8 mouse cellular contexts compared by ENCODE assay signal in the genomic region with DNA sequence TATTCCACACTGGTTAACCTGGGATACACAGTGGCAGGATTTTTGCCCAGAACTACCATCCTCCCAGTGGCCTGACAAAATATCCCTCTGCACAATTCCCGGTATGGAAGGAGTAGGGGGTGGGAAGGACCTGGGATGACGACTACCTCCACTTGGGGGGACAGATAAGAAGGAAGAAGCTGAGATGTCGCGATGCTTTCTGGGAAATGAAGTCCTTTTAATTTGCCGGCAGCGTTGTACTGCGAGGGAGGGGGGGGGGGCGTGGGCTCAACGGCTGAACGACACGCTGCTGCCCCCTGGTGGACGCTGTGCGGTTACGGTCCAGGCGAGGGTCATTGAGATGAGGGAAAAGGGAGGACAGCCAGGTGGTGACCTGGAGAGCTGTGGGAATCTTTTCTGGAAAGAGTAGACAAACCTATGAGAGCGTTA. TPM values are rescaled to one million over a fixed set of nuclear protein-coding genes. Genes with fewer than 3 reads are reported as not detected.
DNase-seq lines count a peak whose midpoint lies in the region; ATAC-seq and TF ChIP-seq lines count a peak whose summit lies in the region.

No protein-coding gene starts in this region.

- H3K4me3 ChIP-seq in cerebellum, adult 2 months (replicated peaks; ENCODE audit: insufficient read depth, low read depth, low read length): peak overlapping the region; percentile 28
- H3K4me3 ChIP-seq in forebrain, postnatal 0 days (ENCODE audit: low read depth, low read length): no peak overlapping the region
- H3K4me3 ChIP-seq in hindbrain, embryonic 14.5 days (replicated peaks; ENCODE audit: low read length): no peak overlapping the region

- no peaks in the 10 kb centered on the region for H3K36me3 ChIP-seq in forebrain, postnatal 0 days (ENCODE audit: insufficient read depth)
- no peaks in the 10 kb centered on the region for H3K36me3 ChIP-seq in hindbrain, embryonic 14.5 days (replicated peaks; ENCODE audit: control insufficient read depth, insufficient read depth)

- TF ChIP-seq POLR2A in cerebellum, adult 2 months (IDR thresholded peaks at IDR 0.05; ENCODE audit: borderline replicate concordance, insufficient read depth, low read length): peak; percentile 40; the same call in 1 of the 2 replicates

- 1% methylated on average over 16 of the region's 16 CpGs for WGBS in cerebellum, adult 2 months
- WGBS in forebrain, postnatal 0 days: 1% methylated on average over 15 of the region's 16 CpGs
- 2% methylated on average over 15 of the region's 16 CpGs for WGBS in hindbrain, embryonic 14.5 days

- intact Hi-C loops in left cerebral cortex, postnatal 14 days (cut with DNase I): loop anchor here (5.0 kb wide), 1 partner anchor 34 kb away; the partner anchor contains the start of gene Cox7a1

- 0 out of 2 replicates have a peak overlapping the region, but pooled peaks have one; percentile 6 for H3K9ac ChIP-seq in forebrain, postnatal 0 days
- H3K9ac ChIP-seq in hindbrain, embryonic 14.5 days: peak overlapping the region; percentile 31

- H3K4me1 ChIP-seq in cerebellum, adult 2 months (ENCODE audit: control insufficient read depth, insufficient read depth, low read length): peaks cover 7% of the 10 kb centered on the region; the same call in 1 of the 2 replicates
- H3K4me1 ChIP-seq in forebrain, postnatal 0 days (ENCODE audit: insufficient read depth): no peaks in the 10 kb centered on the region; the same call in 1 of the 2 replicates
- H3K4me1 ChIP-seq in hindbrain, embryonic 14.5 days (replicated peaks; ENCODE audit: control insufficient read depth, insufficient read depth, low read length): no peaks in the 10 kb centered on the region; the same call in 1 of the 2 replicates

- H3K27ac ChIP-seq in cerebellum, adult 2 months (ENCODE audit: insufficient read depth, low read length): peak overlapping the region; percentile 35; the same call in 1 of the 2 replicates
- H3K27ac ChIP-seq in forebrain, postnatal 0 days (ENCODE audit: low read depth, low read length): peak overlapping the region; percentile 46; the same call in 1 of the 2 replicates
- H3K27ac ChIP-seq in hindbrain, embryonic 14.5 days: peak overlapping the region; percentile 67; the same call in 1 of the 2 replicates

- ATAC-seq in forebrain, postnatal 0 days: peak; percentile 89
- ATAC-seq in hindbrain, embryonic 14.5 days (ENCODE audit: low FRiP score): peak; percentile 81
- ATAC-seq in megakaryocyte progenitor cell, adult 5-6 weeks (replicated peaks; ENCODE audit: poor library complexity): peak; percentile 80

- TF ChIP-seq CTCF in cerebellum, adult 2 months (IDR thresholded peaks at IDR 0.05; ENCODE audit: borderline replicate concordance, insufficient read depth, low read depth, low read length): peak; percentile 86
- peak; percentile 97 for TF ChIP-seq CTCF in forebrain, postnatal 0 days (IDR thresholded peaks at IDR 0.05; ENCODE audit: low read depth)

- no peaks in the 10 kb centered on the region for H3K27me3 ChIP-seq in cerebellum, adult 2 months (ENCODE audit: control insufficient read depth, insufficient read depth, low read length)
- H3K27me3 ChIP-seq in forebrain, postnatal 0 days (ENCODE audit: insufficient read depth, low read length): no peaks in the 10 kb centered on the region
- no peaks in the 10 kb centered on the region for H3K27me3 ChIP-seq in hindbrain, embryonic 14.5 days (ENCODE audit: control insufficient read depth, insufficient read depth, low read length)

- H3K4me2 ChIP-seq in forebrain, postnatal 0 days (ENCODE audit: low read depth): peak overlapping the region; percentile 29
- H3K4me2 ChIP-seq in hindbrain, embryonic 14.5 days (replicated peaks): peak overlapping the region; percentile 39

- DNase-seq in left cerebral cortex, adult 18-20 months (ENCODE audit: low spot score in 2 of 2): peak; percentile 76 to 78
- no peak for DNase-seq in left cerebral cortex, adult 8-10 months (ENCODE audit: low spot score in 2 of 2)
- peak; percentile 82 to 83 for DNase-seq in cerebellum, adult 2 months
- peak; percentile 91 for DNase-seq in forebrain, postnatal 0 days
- peak; percentile 90 for DNase-seq in hindbrain, embryonic 14.5 days (ENCODE audit: low spot score)
- peak; percentile 72 to 75 for DNase-seq in left cerebral cortex, postnatal 14 days (ENCODE audit: low spot score in 2 of 2)
- peak; percentile 81 for DNase-seq in right cerebral cortex, postnatal 14 days

- no peaks in the 10 kb centered on the region for H3K9me3 ChIP-seq in forebrain, postnatal 0 days (ENCODE audit: low read length)
- no peaks in the 10 kb centered on the region for H3K9me3 ChIP-seq in hindbrain, embryonic 14.5 days (ENCODE audit: control insufficient read depth, low read length)

RNA-seq across cellular contexts. Expression of gene Polr2i, which starts 15.0 kb away (rescaled TPM):
- 10 to 100 TPM; 58.0 to 60.0 TPM for total RNA-seq in left cerebral cortex, adult 18-20 months (2021)
- 10 to 100 TPM; 56.6 to 66.4 (median 60.7) TPM for total RNA-seq in left cerebral cortex, adult 8-10 months (2022)
- polyA plus RNA-seq in cerebellum, adult 2 months (2012; rRNA removed): 167 and 182 TPM in 2 replicates
- total RNA-seq in forebrain, postnatal 0 days (2014; rRNA removed): 71.0 and 80.9 TPM in 2 replicates
- polyA plus RNA-seq in forebrain, postnatal 0 days (2015; fragmentation: Nextera tagmentation; extraction: Ambion mirVana): 186 and 247 TPM in 2 replicates
- polyA plus RNA-seq in hindbrain, embryonic 14.5 days (2014; fragmentation: Nextera tagmentation; extraction: Ambion mirVana): 179 and 199 TPM in 2 replicates
- 10 to 100 TPM; 55.8 to 59.8 TPM for total RNA-seq in left cerebral cortex, postnatal 14 days (2021)
- 75.7 and 78.4 TPM in 2 replicates for total RNA-seq in megakaryocyte progenitor cell, adult 5-6 weeks (2015)
- 60.6 and 69.9 TPM in 2 replicates for total RNA-seq in megakaryocyte progenitor cell, adult 5-6 weeks (2017)

RNA-seq across cellular contexts. Expression of gene Tbcb, which starts 15.3 kb away (rescaled TPM):
- total RNA-seq in left cerebral cortex, adult 18-20 months (2021): 100 to 1,000 TPM; 127 to 141 TPM
- 100 to 1,000 TPM; 119 to 124 (median 122) TPM for total RNA-seq in left cerebral cortex, adult 8-10 months (2022)
- polyA plus RNA-seq in cerebellum, adult 2 months (2012; rRNA removed): 134 and 147 TPM in 2 replicates
- 151 and 204 TPM in 2 replicates for total RNA-seq in forebrain, postnatal 0 days (2014; rRNA removed)
- polyA plus RNA-seq in forebrain, postnatal 0 days (2015; fragmentation: Nextera tagmentation; extraction: Ambion mirVana): 475 and 558 TPM in 2 replicates
- 390 and 397 TPM in 2 replicates for polyA plus RNA-seq in hindbrain, embryonic 14.5 days (2014; fragmentation: Nextera tagmentation; extraction: Ambion mirVana)
- 100 to 1,000 TPM; 149 to 153 TPM for total RNA-seq in left cerebral cortex, postnatal 14 days (2021)
- 95.9 and 112 TPM in 2 replicates for total RNA-seq in megakaryocyte progenitor cell, adult 5-6 weeks (2015)
- total RNA-seq in megakaryocyte progenitor cell, adult 5-6 weeks (2017): 27.6 and 37.1 TPM in 2 replicates

RNA-seq across cellular contexts. Expression of gene Capns1, which starts 18.1 kb away (rescaled TPM):
- total RNA-seq in left cerebral cortex, adult 18-20 months (2021): 100 to 1,000 TPM; 174 to 176 TPM
- 100 to 1,000 TPM; 173 to 205 (median 180) TPM for total RNA-seq in left cerebral cortex, adult 8-10 months (2022)
- 463 and 475 TPM in 2 replicates for polyA plus RNA-seq in cerebellum, adult 2 months (2012; rRNA removed)
- total RNA-seq in forebrain, postnatal 0 days (2014; rRNA removed): 162 and 176 TPM in 2 replicates
- polyA plus RNA-seq in forebrain, postnatal 0 days (2015; fragmentation: Nextera tagmentation; extraction: Ambion mirVana): 59.3 and 65.9 TPM in 2 replicates
- 62.0 and 70.7 TPM in 2 replicates for polyA plus RNA-seq in hindbrain, embryonic 14.5 days (2014; fragmentation: Nextera tagmentation; extraction: Ambion mirVana)
- total RNA-seq in left cerebral cortex, postnatal 14 days (2021): 100 to 1,000 TPM; 194 to 196 TPM
- 319 and 322 TPM in 2 replicates for total RNA-seq in megakaryocyte progenitor cell, adult 5-6 weeks (2015)
- total RNA-seq in megakaryocyte progenitor cell, adult 5-6 weeks (2017): 165 and 206 TPM in 2 replicates

RNA-seq across cellular contexts. Expression of gene Ovol3, which starts 18.8 kb away (rescaled TPM):
- not detected for total RNA-seq in left cerebral cortex, adult 18-20 months (2021)
- not detected for total RNA-seq in left cerebral cortex, adult 8-10 months (2022)
- not detected in 2 replicates for polyA plus RNA-seq in cerebellum, adult 2 months (2012; rRNA removed)
- total RNA-seq in forebrain, postnatal 0 days (2014; rRNA removed): not detected in 2 replicates
- not detected in 2 replicates for polyA plus RNA-seq in forebrain, postnatal 0 days (2015; fragmentation: Nextera tagmentation; extraction: Ambion mirVana)
- polyA plus RNA-seq in hindbrain, embryonic 14.5 days (2014; fragmentation: Nextera tagmentation; extraction: Ambion mirVana): not detected in 2 replicates
- total RNA-seq in left cerebral cortex, postnatal 14 days (2021): not detected
- total RNA-seq in megakaryocyte progenitor cell, adult 5-6 weeks (2015): 0.32 TPM in 1 of 2 replicates, not detected in the other
- 0.12 TPM in 1 of 2 replicates, not detected in the other for total RNA-seq in megakaryocyte progenitor cell, adult 5-6 weeks (2017)

RNA-seq across cellular contexts. Expression of gene Cox7a1, which starts 32.8 kb away (rescaled TPM):
- total RNA-seq in left cerebral cortex, adult 18-20 months (2021): 1 to 10 TPM; 4.7 to 5.8 TPM
- total RNA-seq in left cerebral cortex, adult 8-10 months (2022): 1 to 10 TPM; 3.7 to 9.1 (median 5.7) TPM
- polyA plus RNA-seq in cerebellum, adult 2 months (2012; rRNA removed): 24.7 and 32.0 TPM in 2 replicates
- total RNA-seq in forebrain, postnatal 0 days (2014; rRNA removed): 1.4 and 1.9 TPM in 2 replicates
- polyA plus RNA-seq in forebrain, postnatal 0 days (2015; fragmentation: Nextera tagmentation; extraction: Ambion mirVana): 4.3 and 4.9 TPM in 2 replicates
- polyA plus RNA-seq in hindbrain, embryonic 14.5 days (2014; fragmentation: Nextera tagmentation; extraction: Ambion mirVana): 6.0 and 6.9 TPM in 2 replicates
- total RNA-seq in left cerebral cortex, postnatal 14 days (2021): 1 to 10 TPM; 3.4 to 4.9 TPM
- 0.98 TPM in 1 of 2 replicates, not detected in the other for total RNA-seq in megakaryocyte progenitor cell, adult 5-6 weeks (2015)
- 3.3 and 7.0 TPM in 2 replicates for total RNA-seq in megakaryocyte progenitor cell, adult 5-6 weeks (2017)

Comparison
In these comparisons a context has a peak if more than half of its experiments do, and no peak if none do; other contexts are left out.
1. DNase-seq: peak in left cerebral cortex, adult 18-20 months (2 of 2), cerebellum, adult 2 months (2 of 2), forebrain, postnatal 0 days (single experiment), hindbrain, embryonic 14.5 days (single experiment), left cerebral cortex, postnatal 14 days (2 of 2) and right cerebral cortex, postnatal 14 days (single experiment); none in left cerebral cortex, adult 8-10 months (0 of 2).
2. Peak in every context shown above with its lines, with median percentiles within 50 percentile points of each other: H3K27ac ChIP-seq and ATAC-seq.